Mouse (Mus musculus): ENCODE measurements around the gene Mrpl23.

Mrpl23 gene

GRCm38 (mm10) chr7:142547874-142548273 lies 15.4 kb downstream of the Mrpl23 start:
- in situ Hi-C loops (cut with MboI; ENCODE audit: unreplicated experiment in 2 of 2): no loop called here

GRCm38 (mm10) chr7:142548706-142549105 lies 16.2 kb downstream of the Mrpl23 start:
- in situ Hi-C loops (cut with MboI; ENCODE audit: unreplicated experiment in 2 of 2): no loop called here

- in situ Hi-C loops (cut with MboI; ENCODE audit: unreplicated experiment in 2 of 2): no loop called here
These were observed 17.7 kb downstream of the Mrpl23 start for GRCm38 (mm10) chr7:142549941-142550763.

GRCm38 (mm10) chr7:142550935-142551373 lies 18.5 kb downstream of the Mrpl23 start:
- in situ Hi-C loops (cut with MboI; ENCODE audit: unreplicated experiment in 2 of 2): no loop called here

GRCm38 (mm10) chr7:142551691-142552090 lies 19.2 kb downstream of the Mrpl23 start:
- in situ Hi-C loops (cut with MboI; ENCODE audit: unreplicated experiment in 2 of 2): no loop called here

GRCm38 (mm10) chr7:142552591-142553416 lies 20.3 kb downstream of the Mrpl23 start:
- in situ Hi-C loops (cut with MboI; ENCODE audit: unreplicated experiment in 2 of 2): no loop called here

GRCm38 (mm10) chr7:142553417-142554335 lies 21.2 kb downstream of the Mrpl23 start:
- in situ Hi-C loops (cut with MboI; ENCODE audit: unreplicated experiment in 2 of 2): no loop called here

GRCm38 (mm10) chr7:142554625-142555024 lies 22.1 kb downstream of the Mrpl23 start:
- in situ Hi-C loops (cut with MboI; ENCODE audit: unreplicated experiment in 2 of 2): no loop called here

GRCm38 (mm10) chr7:142555366-142556088 lies 23.0 kb downstream of the Mrpl23 start:
- in situ Hi-C loops (cut with MboI; ENCODE audit: unreplicated experiment in 2 of 2): no loop called here

GRCm38 (mm10) chr7:142556089-142556476 lies 23.6 kb downstream of the Mrpl23 start:
- in situ Hi-C loops (cut with MboI; ENCODE audit: unreplicated experiment in 2 of 2): no loop called here

GRCm38 (mm10) chr7:142557696-142558095 lies 25.2 kb downstream of the Mrpl23 start:
- in situ Hi-C loops (cut with MboI; ENCODE audit: unreplicated experiment in 2 of 2): no loop called here

GRCm38 (mm10) chr7:142558511-142559146 lies 26.1 kb downstream of the Mrpl23 start:
- in situ Hi-C loops (cut with MboI; ENCODE audit: unreplicated experiment in 2 of 2): no loop called here

GRCm38 (mm10) chr7:142559651-142560175 lies 27.2 kb downstream of the Mrpl23 start:
- in situ Hi-C loops (cut with MboI; ENCODE audit: unreplicated experiment in 2 of 2): no loop called here

- in situ Hi-C loops (cut with MboI; ENCODE audit: unreplicated experiment in 2 of 2): no loop called here
These were observed 28.7 kb downstream of the Mrpl23 start for GRCm38 (mm10) chr7:142560942-142561855.

- in situ Hi-C loops (cut with MboI; ENCODE audit: unreplicated experiment in 2 of 2): no loop called here
These were observed 29.4 kb downstream of the Mrpl23 start for GRCm38 (mm10) chr7:142561856-142562404.

GRCm38 (mm10) chr7:142563168-142563567 lies 30.7 kb downstream of the Mrpl23 start:
- in situ Hi-C loops (cut with MboI; ENCODE audit: unreplicated experiment in 2 of 2): no loop called here

GRCm38 (mm10) chr7:142564955-142565643 lies 32.6 kb downstream of the Mrpl23 start:
- in situ Hi-C loops (cut with MboI; ENCODE audit: unreplicated experiment in 2 of 2): no loop called here
